Comparison of ENCODE assay signal across 8 mouse cellular contexts in genomic region chr12:8885146-8885543, GRCm38 (mm10). TPM values are rescaled to one million over a fixed set of nuclear protein-coding genes. Genes with fewer than 3 reads are reported as not detected.
A peak's percentile ranks its signal among the peaks of the same experiment; 100 is the strongest.
DNase-seq lines count a peak whose midpoint lies in the region; ATAC-seq and TF ChIP-seq lines count a peak whose summit lies in the region.

No protein-coding gene starts in this region.

- peaks cover 30% of the 10 kb centered on the region for H3K4me1 ChIP-seq in heart, embryonic 10.5 days
- H3K4me1 ChIP-seq in intestine, postnatal 0 days (replicated peaks; ENCODE audit: control insufficient read depth, insufficient read depth, low read length), result peaks cover 9% of the 10 kb centered on the region; the same call in 1 of the 2 replicates
- H3K4me1 ChIP-seq in stomach, embryonic 15.5 days, result peaks cover 13% of the 10 kb centered on the region

- no peaks in the 10 kb centered on the region for H3K9me3 ChIP-seq in heart, embryonic 10.5 days
- H3K9me3 ChIP-seq in intestine, postnatal 0 days (ENCODE audit: control insufficient read depth), result no peaks in the 10 kb centered on the region
- no peaks in the 10 kb centered on the region for H3K9me3 ChIP-seq in stomach, embryonic 15.5 days

- 0 out of 2 replicates have a peak, but pooled peaks cover 14% of the 10 kb centered on the region for H3K27me3 ChIP-seq in heart, embryonic 10.5 days (ENCODE audit: insufficient read depth, poor library complexity, severe bottlenecking)
- no peaks in the 10 kb centered on the region for H3K27me3 ChIP-seq in intestine, postnatal 0 days (replicated peaks; ENCODE audit: control insufficient read depth, insufficient read depth, low read length)
- no peaks in the 10 kb centered on the region for H3K27me3 ChIP-seq in stomach, embryonic 15.5 days (replicated peaks)

- DNase-seq in kidney, postnatal 14 days, result peak; percentile 47
- DNase-seq in kidney, adult 11 months, result no peak
- no peak for DNase-seq in heart, embryonic 10.5 days (ENCODE audit: low spot score)
- no peak for DNase-seq in frontal cortex, postnatal 36 days (ENCODE audit: low spot score in 2 of 2)
- DNase-seq in left cerebral cortex, adult 11 months (ENCODE audit: low spot score), result no peak
- no peak for DNase-seq in embryo, embryonic 10.5 days (ENCODE audit: low spot score)

- peak overlapping the region; percentile 64 for H3K27ac ChIP-seq in heart, embryonic 10.5 days
- no peak overlapping the region; the same call in 1 of the 2 replicates for H3K27ac ChIP-seq in intestine, postnatal 0 days (ENCODE audit: low read depth, low read length)
- H3K27ac ChIP-seq in stomach, embryonic 15.5 days, result peak overlapping the region; percentile 64

- no peak for TF ChIP-seq CTCF in intestine, postnatal 0 days (IDR thresholded peaks at IDR 0.05; ENCODE audit: low read depth)

- peak; percentile 12; the same call in 1 of the 2 replicates for ATAC-seq in intestine, postnatal 0 days
- peak; percentile 40; the same call in 1 of the 2 replicates for ATAC-seq in stomach, embryonic 15.5 days (ENCODE audit: insufficient read depth, low FRiP score, low read depth)

- 12% methylated on average over 4 of the region's 4 CpGs for WGBS in heart, embryonic 10.5 days
- 7% methylated on average over 4 of the region's 4 CpGs for WGBS in intestine, postnatal 0 days
- WGBS in stomach, embryonic 15.5 days, result 16% methylated on average over 4 of the region's 4 CpGs

- peak overlapping the region; percentile 31 for H3K4me3 ChIP-seq in heart, embryonic 10.5 days
- no peak overlapping the region for H3K4me3 ChIP-seq in intestine, postnatal 0 days (ENCODE audit: low read depth, low read length)
- no peak overlapping the region for H3K4me3 ChIP-seq in stomach, embryonic 15.5 days (replicated peaks)

- H3K9ac ChIP-seq in intestine, postnatal 0 days (ENCODE audit: low read depth, low read length), result no peak overlapping the region
- H3K9ac ChIP-seq in stomach, embryonic 15.5 days, result no peak overlapping the region

- no peaks in the 10 kb centered on the region for H3K36me3 ChIP-seq in heart, embryonic 10.5 days
- H3K36me3 ChIP-seq in intestine, postnatal 0 days (ENCODE audit: control insufficient read depth, insufficient read depth), result no peaks in the 10 kb centered on the region
- H3K36me3 ChIP-seq in stomach, embryonic 15.5 days, result no peaks in the 10 kb centered on the region

- peak overlapping the region; percentile 45 for H3K4me2 ChIP-seq in intestine, postnatal 0 days (replicated peaks; ENCODE audit: low read depth)
- H3K4me2 ChIP-seq in stomach, embryonic 15.5 days, result peak overlapping the region; percentile 40

RNA-seq across cellular contexts. Expression of gene Laptm4a, which starts 36.3 kb away (rescaled TPM):
- polyA plus RNA-seq in heart, embryonic 10.5 days (2016; fragmentation: Nextera tagmentation; extraction: Ambion mirVana), result 199 and 219 TPM in 2 replicates
- 241 and 242 TPM in 2 replicates for polyA plus RNA-seq in intestine, postnatal 0 days (2015; fragmentation: Nextera tagmentation; extraction: Ambion mirVana)
- 346 and 353 TPM in 2 replicates for polyA plus RNA-seq in stomach, embryonic 15.5 days (2015; fragmentation: Nextera tagmentation; extraction: Ambion mirVana)
